Mouse (Mus musculus): ENCODE data around the gene Pak1. TPM values are rescaled to one million over a fixed set of nuclear protein-coding genes. Genes with fewer than 3 reads are reported as not detected.
A peak's percentile ranks its signal among the peaks of the same experiment; 100 is the strongest.
"Not testable (repeated sequence)": the region's sequence is repeated elsewhere in the genome, so short reads cannot be mapped to it uniquely, and the experiment has no call there.

Pak1 gene
- total and polyA plus RNA-seq, 3 experiments = 1.1 to 1.6 (median 1.2) TPM

- no peak for DNase-seq
- WGBS = 41% methylated on average over 2 of the region's 2 CpGs
- intact Hi-C loops (cut with DNase I) = loop anchor here (5.0 kb wide), 1 partner anchor 98 kb away; no protein-coding TSS in a partner anchor
These were observed 57.2 kb downstream of the Pak1 start for GRCm38 (mm10) chr7:97845546-97845945.

GRCm38 (mm10) chr7:97846539-97846938 lies 58.2 kb downstream of the Pak1 start:
- no peak for DNase-seq
- Histone ChIP-seq H3K4me3 (no peak overlapping the region), H3K27me3 (ENCODE audit: control insufficient read depth, insufficient read depth, low read length) (no peaks in the 10 kb centered on the region), H3K27ac (no peak overlapping the region), H3K9ac (ENCODE audit: low read depth, low read length) (no peak overlapping the region), H3K4me1 (ENCODE audit: control insufficient read depth, insufficient read depth, low read length) (no peaks in the 10 kb centered on the region), H3K36me3 (ENCODE audit: control insufficient read depth, insufficient read depth, low read length) (no peaks in the 10 kb centered on the region), H3K79me2 (replicated peaks; ENCODE audit: control insufficient read depth, insufficient read depth, low read length) (no peaks in the 10 kb centered on the region)
- TF ChIP-seq CTCF (IDR thresholded peaks at IDR 0.05) (peak; percentile 43), EP300 (IDR thresholded peaks at IDR 0.05; ENCODE audit: insufficient read depth, low read depth, low read length) (no peak), POLR2A (IDR thresholded peaks at IDR 0.05; ENCODE audit: insufficient read depth, low read depth, low read length) (no peak)
- intact Hi-C loops (cut with DNase I) = loop anchor here (5.0 kb wide), 1 partner anchor 99 kb away; no protein-coding TSS in a partner anchor

More at GRCm38 (mm10) chr7:97845546-97845945, 57.2 kb downstream of the Pak1 start:
- no peaks in the 10 kb centered on the region for H3K4me1 ChIP-seq (ENCODE audit: control insufficient read depth, insufficient read depth, low read length)
- no peak for TF ChIP-seq EP300 (IDR thresholded peaks at IDR 0.05; ENCODE audit: insufficient read depth, low read depth, low read length)
- TF ChIP-seq CTCF (IDR thresholded peaks at IDR 0.05) = no peak
- no peak for TF ChIP-seq POLR2A (IDR thresholded peaks at IDR 0.05; ENCODE audit: insufficient read depth, low read depth, low read length)
- no peak overlapping the region for H3K4me3 ChIP-seq
- H3K9ac ChIP-seq (ENCODE audit: low read depth, low read length) = no peak overlapping the region
- H3K27ac ChIP-seq = no peak overlapping the region
- no peaks in the 10 kb centered on the region for H3K36me3 ChIP-seq (ENCODE audit: control insufficient read depth, insufficient read depth, low read length)
- no peaks in the 10 kb centered on the region for H3K79me2 ChIP-seq (replicated peaks; ENCODE audit: control insufficient read depth, insufficient read depth, low read length)
- H3K27me3 ChIP-seq (ENCODE audit: control insufficient read depth, insufficient read depth, low read length) = no peaks in the 10 kb centered on the region

- WGBS = 61% methylated on average over 3 of the region's 3 CpGs
- H3K9ac ChIP-seq (ENCODE audit: low read depth, low read length); H3K36me3 ChIP-seq (ENCODE audit: control insufficient read depth, insufficient read depth, low read length); H3K79me2 ChIP-seq (replicated peaks; ENCODE audit: control insufficient read depth, insufficient read depth, low read length); DNase-seq; H3K4me1 ChIP-seq (ENCODE audit: control insufficient read depth, insufficient read depth, low read length); H3K4me3 ChIP-seq; H3K27me3 ChIP-seq (ENCODE audit: control insufficient read depth, insufficient read depth, low read length); H3K27ac ChIP-seq: not testable (repeated sequence)
- intact Hi-C loops (cut with DNase I) = loop anchor here (5.0 kb wide), 1 partner anchor 102 kb away; no protein-coding TSS in a partner anchor
These were observed 61.2 kb downstream of the Pak1 start for GRCm38 (mm10) chr7:97849557-97849956.

- H3K79me2 ChIP-seq (replicated peaks; ENCODE audit: control insufficient read depth, insufficient read depth, low read length) = no peaks in the 10 kb centered on the region
- H3K9ac ChIP-seq (ENCODE audit: low read depth, low read length) = no peak overlapping the region
- 68% methylated on average over 3 of the region's 3 CpGs for WGBS
- no peaks in the 10 kb centered on the region for H3K4me1 ChIP-seq (ENCODE audit: control insufficient read depth, insufficient read depth, low read length)
- H3K27ac ChIP-seq = no peak overlapping the region
- TF ChIP-seq CTCF (IDR thresholded peaks at IDR 0.05) (no peak), POLR2A (IDR thresholded peaks at IDR 0.05; ENCODE audit: insufficient read depth, low read depth, low read length) (no peak), EP300 (IDR thresholded peaks at IDR 0.05; ENCODE audit: insufficient read depth, low read depth, low read length) (no peak)
- DNase-seq = no peak
- no peaks in the 10 kb centered on the region for H3K36me3 ChIP-seq (ENCODE audit: control insufficient read depth, insufficient read depth, low read length)
- no peaks in the 10 kb centered on the region for H3K27me3 ChIP-seq (ENCODE audit: control insufficient read depth, insufficient read depth, low read length)
- intact Hi-C loops (cut with DNase I) = no loop called here
- no peak overlapping the region for H3K4me3 ChIP-seq
These were observed 62.0 kb downstream of the Pak1 start for GRCm38 (mm10) chr7:97850331-97850730.

GRCm38 (mm10) chr7:97863512-97863911 lies 75.2 kb downstream of the Pak1 start:
- Histone ChIP-seq H3K79me2 (replicated peaks; ENCODE audit: control insufficient read depth, insufficient read depth, low read length) (no peaks in the 10 kb centered on the region), H3K4me3 (no peak overlapping the region), H3K36me3 (ENCODE audit: control insufficient read depth, insufficient read depth, low read length) (no peaks in the 10 kb centered on the region), H3K4me1 (ENCODE audit: control insufficient read depth, insufficient read depth, low read length) (no peaks in the 10 kb centered on the region), H3K9ac (ENCODE audit: low read depth, low read length) (no peak overlapping the region), H3K27me3 (ENCODE audit: control insufficient read depth, insufficient read depth, low read length) (no peaks in the 10 kb centered on the region), H3K27ac (no peak overlapping the region)
- no peak for DNase-seq
- 64% methylated on average over 3 of the region's 3 CpGs for WGBS
- intact Hi-C loops (cut with DNase I) = no loop called here
- TF ChIP-seq CTCF (IDR thresholded peaks at IDR 0.05) = no peak
- TF ChIP-seq POLR2A (IDR thresholded peaks at IDR 0.05; ENCODE audit: insufficient read depth, low read depth, low read length) = no peak
- no peak for TF ChIP-seq EP300 (IDR thresholded peaks at IDR 0.05; ENCODE audit: insufficient read depth, low read depth, low read length)

- Histone ChIP-seq H3K27me3 (ENCODE audit: control insufficient read depth, insufficient read depth, low read length) (no peaks in the 10 kb centered on the region), H3K4me3 (no peak overlapping the region), H3K9ac (ENCODE audit: low read depth, low read length) (no peak overlapping the region), H3K36me3 (ENCODE audit: control insufficient read depth, insufficient read depth, low read length) (no peaks in the 10 kb centered on the region), H3K4me1 (ENCODE audit: control insufficient read depth, insufficient read depth, low read length) (no peaks in the 10 kb centered on the region), H3K27ac (no peak overlapping the region), H3K79me2 (replicated peaks; ENCODE audit: control insufficient read depth, insufficient read depth, low read length) (no peaks in the 10 kb centered on the region)
- TF ChIP-seq POLR2A (IDR thresholded peaks at IDR 0.05; ENCODE audit: insufficient read depth, low read depth, low read length) (no peak), CTCF (IDR thresholded peaks at IDR 0.05) (no peak), EP300 (IDR thresholded peaks at IDR 0.05; ENCODE audit: insufficient read depth, low read depth, low read length) (no peak)
- intact Hi-C loops (cut with DNase I) = no loop called here
- WGBS = 30% methylated on average over 1 of the region's 1 CpGs
- no peak for DNase-seq
These were observed 76.2 kb downstream of the Pak1 start for GRCm38 (mm10) chr7:97864531-97864930.
